Mouse (Mus musculus) limb, embryonic 12.5 days (tissue): ENCODE results near the gene Rgs7. TPM values are rescaled to one million over a fixed set of nuclear protein-coding genes. Genes with fewer than 3 reads are reported as not detected.

Source experiments
- ATAC-seq: fragments of 200-750 bp; cut with Nextera tagmentation; 2 replicates; pipeline ENCODE4 v1.8.0; 2017; ENCODE audit warnings: low read depth, moderate TSS enrichment; ENCODE audit not compliant: insufficient number of reproducible peaks, insufficient read depth, low FRiP score, low TSS enrichment
- H3K27ac ChIP-seq: fragments of 300-500 bp; sonication (generic); 2 replicates; pipeline ENCODE4 v1.5.1; 2016; ENCODE audit warnings: mild to moderate bottlenecking, moderate library complexity
- H3K27me3 ChIP-seq: fragments of 300-500 bp; sonication (generic); 2 replicates; pipeline ENCODE4 v1.6.1; 2016; ENCODE audit warnings: mild to moderate bottlenecking, moderate library complexity
- H3K36me3 ChIP-seq: fragments of 300-500 bp; sonication (generic); 2 replicates; pipeline ENCODE4 v1.6.1; 2016; ENCODE audit warnings: mild to moderate bottlenecking, moderate library complexity
- H3K4me1 ChIP-seq: fragments of 300-500 bp; sonication (generic); replicated peaks from 2 replicates; pipeline ENCODE4 v1.6.1; 2016
- H3K4me2 ChIP-seq: fragments of 300-500 bp; sonication (generic); 2 replicates; pipeline ENCODE4 v1.6.1; 2016; ENCODE audit warnings: mild to moderate bottlenecking, moderate library complexity
- H3K4me3 ChIP-seq: fragments of 300-500 bp; sonication (generic); replicated peaks from 2 replicates; pipeline ENCODE4 v1.5.1; 2016; ENCODE audit warnings: mild to moderate bottlenecking
- H3K9ac ChIP-seq: fragments of 300-500 bp; sonication (generic); replicated peaks from 2 replicates; pipeline ENCODE4 v1.6.1; 2016; ENCODE audit warnings: mild to moderate bottlenecking, moderate library complexity
- H3K9me3 ChIP-seq: fragments of 300-500 bp; sonication (generic); 2 replicates; pipeline ENCODE4 v1.6.1; 2016; ENCODE audit warnings: mild to moderate bottlenecking, moderate library complexity
- WGBS: fragments of 180-500 bp; shearing (Covaris S2); methylation state at CpG from one replicate; pipeline ENCODE4 v1.1.7; 2016; 5-methylcytosine and 5-hydroxymethylcytosine counted together
- polyA plus RNA-seq: library from polyadenylated mRNA; unstranded; fragments of >200 nt; fragmentation: Nextera tagmentation; extraction: Ambion mirVana; gene quantifications from 2 replicates; pipeline ENCODE4 v1.2.1, GENCODE M21; 2016

Gene Rgs7
- polyA plus RNA-seq, 1 experiment from 2014 or later: 0.50 TPM

DNA sequence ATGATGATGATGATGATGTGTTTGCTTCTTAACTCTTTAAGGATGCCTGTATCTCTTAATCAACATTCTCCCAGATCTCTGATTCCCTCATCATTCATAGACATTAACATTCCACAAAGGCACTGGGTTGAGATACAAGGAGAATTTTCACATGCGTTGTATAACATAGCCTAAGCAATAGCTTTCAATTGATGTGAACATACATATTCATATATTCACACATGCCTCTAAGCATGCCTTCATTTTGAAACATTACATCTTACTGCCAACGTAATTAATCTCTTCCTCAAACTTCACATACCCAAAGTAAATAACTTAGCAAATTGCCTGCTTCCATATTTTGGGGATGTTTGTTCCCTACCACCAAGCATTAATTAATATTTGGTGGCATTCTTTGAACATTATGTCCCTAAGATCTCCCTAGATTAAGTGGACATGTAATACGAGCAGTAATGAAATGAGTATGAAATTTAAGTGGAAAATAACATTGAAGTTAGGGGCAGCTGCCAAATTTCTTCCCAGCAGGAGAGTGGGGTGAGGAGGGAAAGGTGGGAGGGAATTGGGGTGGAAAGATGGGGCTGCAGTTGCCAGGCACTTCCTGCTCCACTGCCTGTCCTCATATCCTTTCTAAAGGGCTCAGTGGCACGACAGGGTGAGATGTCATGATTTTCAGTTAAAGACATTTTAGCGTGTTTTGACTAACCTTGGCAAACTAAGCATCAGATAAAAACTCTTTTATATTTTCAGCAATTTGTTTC is 317.2 kb downstream of the Rgs7 start:
- ATAC-seq: no peak
- H3K4me1 ChIP-seq: no peaks in the 10 kb centered on the region
- no peaks in the 10 kb centered on the region for H3K36me3 ChIP-seq
- H3K4me3 ChIP-seq: no peak overlapping the region
- no peak overlapping the region for H3K4me2 ChIP-seq
- H3K9ac ChIP-seq: no peak overlapping the region
- no peaks in the 10 kb centered on the region for H3K9me3 ChIP-seq
- H3K27ac ChIP-seq: no peak overlapping the region
- WGBS: 66% methylated on average over 5 of the region's 5 CpGs
- H3K27me3 ChIP-seq: no peaks in the 10 kb centered on the region

DNA sequence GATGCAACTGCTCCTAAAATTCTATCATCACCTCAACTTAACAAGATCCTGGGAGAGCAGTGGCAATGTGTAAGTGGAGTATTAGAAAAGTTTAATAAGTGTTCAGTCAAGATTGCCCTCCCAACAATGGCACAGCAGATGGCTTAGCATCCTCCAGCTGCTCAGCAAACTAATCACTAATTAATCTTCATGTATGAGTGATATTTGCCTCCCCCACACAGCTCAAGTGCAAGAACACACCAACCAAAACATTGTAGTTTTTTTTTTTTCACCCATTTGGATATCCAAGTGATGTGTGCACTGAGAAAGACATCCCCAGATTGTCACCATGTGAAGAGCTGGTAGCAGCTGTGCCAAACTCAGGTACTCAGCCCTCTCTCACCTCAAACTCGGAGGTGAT is 336.8 kb downstream of the Rgs7 start:
- H3K4me2 ChIP-seq: no peak overlapping the region
- ATAC-seq: no peak
- H3K9me3 ChIP-seq: no peaks in the 10 kb centered on the region
- H3K9ac ChIP-seq: no peak overlapping the region
- no peaks in the 10 kb centered on the region for H3K27me3 ChIP-seq
- WGBS: 86% methylated on average over 1 of the region's 1 CpGs
- H3K27ac ChIP-seq: no peak overlapping the region
- H3K36me3 ChIP-seq: no peaks in the 10 kb centered on the region
- no peak overlapping the region for H3K4me3 ChIP-seq
- H3K4me1 ChIP-seq: no peaks in the 10 kb centered on the region

DNA sequence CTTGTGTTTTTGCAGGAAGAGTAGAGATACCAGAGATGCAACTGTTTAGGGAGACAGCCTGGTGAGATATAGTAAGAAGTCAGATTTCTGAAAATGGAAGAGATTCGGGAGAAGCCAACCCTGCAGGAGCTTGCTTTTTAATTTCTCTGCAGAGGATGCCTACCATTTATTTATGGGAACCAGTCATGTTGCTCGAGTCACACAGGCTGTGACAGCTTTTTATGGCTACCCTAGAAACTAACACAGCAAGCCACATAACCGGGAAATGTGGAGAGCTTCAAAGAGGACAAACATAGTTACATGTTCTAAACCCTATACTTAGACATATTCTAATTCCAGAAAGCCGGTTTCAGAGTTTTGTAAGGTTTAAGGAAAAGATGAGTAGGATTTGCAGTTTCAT is 349.2 kb downstream of the Rgs7 start:
- ATAC-seq: no peak
- WGBS: 76% methylated on average over 4 of the region's 4 CpGs
- H3K9me3 ChIP-seq: no peaks in the 10 kb centered on the region
- no peak overlapping the region for H3K4me3 ChIP-seq
- no peaks in the 10 kb centered on the region for H3K4me1 ChIP-seq
- no peak overlapping the region for H3K27ac ChIP-seq
- no peak overlapping the region for H3K4me2 ChIP-seq
- H3K36me3 ChIP-seq: no peaks in the 10 kb centered on the region
- no peak overlapping the region for H3K9ac ChIP-seq
- no peaks in the 10 kb centered on the region for H3K27me3 ChIP-seq

DNA sequence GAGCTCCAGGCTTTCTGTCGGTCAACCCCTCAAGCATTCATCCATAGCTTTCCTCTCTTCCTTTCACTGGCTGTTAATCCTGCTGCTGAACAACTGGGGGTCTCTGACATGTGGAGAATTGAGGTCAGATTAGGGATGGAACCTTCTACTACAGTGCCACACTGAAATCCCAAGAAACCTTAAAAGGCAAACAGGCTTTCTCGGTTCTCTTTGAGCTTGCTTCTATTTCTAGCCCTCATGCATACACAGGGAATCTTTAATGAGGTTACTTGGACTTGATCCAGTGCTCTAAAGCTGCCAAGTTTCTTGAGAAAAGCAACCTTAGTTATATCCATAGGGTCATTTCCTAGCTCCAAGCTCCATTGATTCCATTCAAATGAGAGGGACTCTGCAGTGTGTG is 363.8 kb downstream of the Rgs7 start:
- no peak for ATAC-seq
- 67% methylated on average over 2 of the region's 2 CpGs for WGBS

GRCm38 (mm10) chr1:175124416-175124815 is 367.9 kb downstream of the Rgs7 start:
- H3K36me3 ChIP-seq: no peaks in the 10 kb centered on the region
- H3K4me3 ChIP-seq: no peak overlapping the region
- no peaks in the 10 kb centered on the region for H3K9me3 ChIP-seq
- ATAC-seq: no peak
- H3K27ac ChIP-seq: no peak overlapping the region
- WGBS: 86% methylated on average over 3 of the region's 3 CpGs
- no peaks in the 10 kb centered on the region for H3K27me3 ChIP-seq
- no peak overlapping the region for H3K9ac ChIP-seq
- no peaks in the 10 kb centered on the region for H3K4me1 ChIP-seq
- H3K4me2 ChIP-seq: no peak overlapping the region

More for the DNA sequence above, 363.8 kb downstream of the Rgs7 start:
- H3K27ac ChIP-seq: no peak overlapping the region
- H3K4me1 ChIP-seq: no peaks in the 10 kb centered on the region
- H3K36me3 ChIP-seq: no peaks in the 10 kb centered on the region
- no peak overlapping the region for H3K4me3 ChIP-seq
- no peaks in the 10 kb centered on the region for H3K27me3 ChIP-seq
- no peaks in the 10 kb centered on the region for H3K9me3 ChIP-seq
- H3K4me2 ChIP-seq: no peak overlapping the region
- no peak overlapping the region for H3K9ac ChIP-seq

DNA sequence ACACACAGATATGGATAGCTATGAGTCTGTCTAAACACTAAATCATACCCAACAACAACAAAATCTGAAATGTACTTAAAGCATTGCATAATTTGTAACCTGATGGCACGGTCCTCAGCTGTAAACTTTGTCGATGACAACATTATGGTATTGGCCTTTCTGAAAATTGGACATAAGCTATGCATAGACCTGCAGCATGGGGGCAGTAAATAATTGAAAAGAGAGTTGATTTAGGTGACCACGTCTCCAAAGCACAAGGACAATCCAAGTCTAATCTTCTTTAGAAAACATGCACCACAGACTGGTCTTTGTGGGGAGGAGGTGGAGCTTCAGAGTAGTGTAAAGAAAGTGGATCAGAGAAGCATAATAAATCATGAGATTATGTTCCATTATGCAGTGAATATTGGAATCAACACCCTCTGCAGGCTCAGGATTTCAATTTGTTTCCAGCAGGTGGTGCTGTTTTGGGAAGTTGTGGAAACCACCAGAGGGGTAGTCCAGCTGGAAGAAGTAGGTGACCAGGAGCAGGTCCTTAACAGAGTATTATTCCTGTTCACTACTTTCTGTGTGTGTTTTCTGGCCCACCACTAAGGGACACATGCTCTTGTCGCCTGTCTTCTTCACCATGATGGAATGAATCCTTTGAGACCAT is 373.3 kb downstream of the Rgs7 start:
- H3K4me2 ChIP-seq: no peak overlapping the region
- H3K9me3 ChIP-seq: no peaks in the 10 kb centered on the region
- H3K4me3 ChIP-seq: no peak overlapping the region
- 0 out of 2 replicates have a peak, but pooled peaks have one; percentile 6 for ATAC-seq
- no peak overlapping the region for H3K27ac ChIP-seq
- H3K9ac ChIP-seq: no peak overlapping the region
- H3K36me3 ChIP-seq: no peaks in the 10 kb centered on the region
- WGBS: 73% methylated on average over 4 of the region's 4 CpGs
- no peaks in the 10 kb centered on the region for H3K27me3 ChIP-seq
- no peaks in the 10 kb centered on the region for H3K4me1 ChIP-seq

- Histone ChIP-seq H3K27me3 (no peaks in the 10 kb centered on the region), H3K9ac (no peak overlapping the region), H3K4me3 (no peak overlapping the region), H3K4me1 (no peaks in the 10 kb centered on the region), H3K36me3 (no peaks in the 10 kb centered on the region), H3K27ac (no peak overlapping the region), H3K4me2 (no peak overlapping the region), H3K9me3 (no peaks in the 10 kb centered on the region)
- 93% methylated on average over 1 of the region's 1 CpGs for WGBS
- no peak for ATAC-seq
Observed at GRCm38 (mm10) chr1:175108270-175108860, 383.9 kb downstream of the Rgs7 start.

DNA sequence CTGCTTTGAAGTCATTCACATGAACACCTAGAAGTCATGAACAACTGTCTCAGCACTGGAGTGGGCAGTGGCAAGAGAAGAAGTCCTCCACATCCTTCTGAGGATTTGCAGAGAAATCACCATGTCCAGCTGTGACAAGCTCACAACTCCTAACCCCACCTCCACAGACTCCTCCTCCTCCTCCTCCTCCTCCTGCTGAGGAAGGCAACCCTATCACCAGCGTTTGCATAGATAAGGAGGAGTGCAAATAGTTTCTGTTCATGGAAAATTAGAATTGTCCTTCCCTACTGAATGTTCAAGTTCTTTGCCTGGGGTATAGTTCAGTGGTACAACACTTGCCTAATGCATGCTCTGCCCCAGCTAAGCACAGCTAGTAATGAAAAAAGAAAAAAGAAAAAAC is 386.0 kb downstream of the Rgs7 start:
- ATAC-seq: no peak
- H3K9me3 ChIP-seq: no peaks in the 10 kb centered on the region

GRCm38 (mm10) chr1:175105426-175105825 is 386.9 kb downstream of the Rgs7 start:
- H3K4me2 ChIP-seq: no peak overlapping the region
- no peak for ATAC-seq
- 85% methylated on average over 5 of the region's 5 CpGs for WGBS
- no peaks in the 10 kb centered on the region for H3K27me3 ChIP-seq
- H3K9me3 ChIP-seq: no peaks in the 10 kb centered on the region
- H3K4me1 ChIP-seq: no peaks in the 10 kb centered on the region
- H3K4me3 ChIP-seq: no peak overlapping the region
- H3K9ac ChIP-seq: no peak overlapping the region
- H3K36me3 ChIP-seq: no peaks in the 10 kb centered on the region
- H3K27ac ChIP-seq: no peak overlapping the region

More for the DNA sequence above, 386.0 kb downstream of the Rgs7 start:
- H3K27ac ChIP-seq: no peak overlapping the region
- H3K4me1 ChIP-seq: no peaks in the 10 kb centered on the region
- no peak overlapping the region for H3K4me3 ChIP-seq
- H3K36me3 ChIP-seq: no peaks in the 10 kb centered on the region
- no peaks in the 10 kb centered on the region for H3K27me3 ChIP-seq
- no peak overlapping the region for H3K4me2 ChIP-seq
- 23% methylated on average over 1 of the region's 1 CpGs for WGBS
- H3K9ac ChIP-seq: no peak overlapping the region

DNA sequence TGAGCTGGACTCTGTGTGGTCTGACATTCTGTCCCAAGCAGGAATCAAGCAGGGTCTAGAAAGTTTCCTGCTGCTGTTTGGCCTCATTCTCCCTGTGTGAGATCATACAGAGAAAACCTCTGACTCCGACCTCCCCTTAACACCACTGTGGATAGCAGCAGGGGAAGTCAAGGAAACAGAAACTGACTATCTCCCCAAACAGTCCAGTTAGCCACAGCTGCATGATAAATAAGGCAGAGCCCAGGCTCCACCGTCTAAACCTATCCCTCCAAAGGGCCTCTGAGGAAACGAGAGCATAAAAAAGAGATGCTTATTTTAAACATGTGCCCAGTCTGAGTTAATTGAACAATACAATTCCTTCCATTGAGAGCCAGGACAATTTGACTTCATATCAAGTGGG is 395.3 kb downstream of the Rgs7 start:
- Histone ChIP-seq H3K4me1 (no peaks in the 10 kb centered on the region), H3K4me3 (no peak overlapping the region), H3K9me3 (no peaks in the 10 kb centered on the region), H3K27ac (no peak overlapping the region), H3K4me2 (no peak overlapping the region), H3K27me3 (no peaks in the 10 kb centered on the region), H3K9ac (no peak overlapping the region), H3K36me3 (no peaks in the 10 kb centered on the region)
- WGBS: 73% methylated on average over 3 of the region's 3 CpGs
- no peak for ATAC-seq

GRCm38 (mm10) chr1:175082104-175082503 is 410.2 kb downstream of the Rgs7 start:
- Histone ChIP-seq H3K27ac (no peak overlapping the region), H3K9me3 (no peaks in the 10 kb centered on the region), H3K4me1 (0 out of 2 replicates have a peak, but pooled peaks cover 3% of the 10 kb centered on the region), H3K36me3 (no peaks in the 10 kb centered on the region), H3K27me3 (no peaks in the 10 kb centered on the region), H3K4me2 (no peak overlapping the region), H3K4me3 (no peak overlapping the region), H3K9ac (no peak overlapping the region)
- 96% methylated on average over 1 of the region's 1 CpGs for WGBS
- ATAC-seq: no peak
